8 mouse cellular contexts compared by ENCODE assay signal in the genomic region with DNA sequence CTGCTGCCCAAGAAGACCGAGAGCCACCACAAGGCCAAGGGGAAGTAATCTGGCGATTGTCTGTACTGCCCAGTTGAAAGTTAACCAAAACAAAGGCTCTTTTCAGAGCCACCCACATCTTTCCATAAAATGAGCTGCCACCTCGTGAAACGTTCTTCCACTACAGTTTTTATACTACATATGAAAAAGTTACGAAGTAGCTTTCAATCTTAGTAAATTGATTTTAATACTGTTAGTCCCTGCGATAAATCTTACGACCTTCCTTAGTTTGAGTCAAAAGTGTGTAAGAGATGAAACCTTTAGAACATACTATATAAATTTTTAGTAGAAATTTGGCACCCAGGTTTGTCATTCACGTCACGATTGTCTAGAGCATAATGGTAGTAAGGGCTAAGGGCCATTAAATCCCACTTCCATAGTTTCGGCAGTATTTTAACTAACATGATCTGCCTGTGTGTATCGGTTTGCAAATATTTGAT. TPM values are rescaled to one million over a fixed set of nuclear protein-coding genes. Genes with fewer than 3 reads are reported as not detected.
DNase-seq lines count a peak whose midpoint lies in the region; ATAC-seq and TF ChIP-seq lines count a peak whose summit lies in the region.

No protein-coding gene starts in this region.

- H3K9me3 ChIP-seq in kidney, postnatal 0 days (replicated peaks; ENCODE audit: low read length): no peaks in the 10 kb centered on the region
- no peaks in the 10 kb centered on the region for H3K9me3 ChIP-seq in hindbrain, embryonic 10.5 days

- ATAC-seq in kidney, postnatal 0 days (replicated peaks; ENCODE audit: low FRiP score, low read depth): no peak
- ATAC-seq in granulocyte monocyte progenitor cell, adult 5-6 weeks (replicated peaks; ENCODE audit: poor library complexity, severe bottlenecking): no peak

- peak overlapping the region; percentile 92 for H3K27ac ChIP-seq in kidney, postnatal 0 days
- H3K27ac ChIP-seq in bone marrow, adult 2 months (ENCODE audit: control insufficient read depth, insufficient read depth, low read depth, low read length, poor library complexity): peak overlapping the region; percentile 94
- peak overlapping the region; percentile 97 for H3K27ac ChIP-seq in hindbrain, embryonic 10.5 days

- no peak for TF ChIP-seq CTCF in kidney, postnatal 0 days (IDR thresholded peaks at IDR 0.05; ENCODE audit: low read depth)
- no peak for TF ChIP-seq CTCF in bone marrow, adult 2 months (IDR thresholded peaks at IDR 0.05; ENCODE audit: control insufficient read depth, insufficient read depth, low read length)

- peak; percentile 46 for DNase-seq in kidney, postnatal 0 days (ENCODE audit: low spot score)
- DNase-seq in kidney, postnatal 36 days: no peak
- DNase-seq in hindbrain, embryonic 10.5 days (ENCODE audit: low spot score): peak; percentile 33
- DNase-seq in mesoderm, embryonic 11.5 days (ENCODE audit: low read depth, low spot score): peak; percentile 50
- DNase-seq in urinary bladder, postnatal 4 days (ENCODE audit: low spot score in 2 of 2): no peak
- no peak for DNase-seq in adrenal gland, adult 2 months

- peak overlapping the region; percentile 26 for H3K4me3 ChIP-seq in kidney, postnatal 0 days (replicated peaks; ENCODE audit: low read depth, low read length)
- peak overlapping the region; percentile 55 for H3K4me3 ChIP-seq in bone marrow, adult 2 months (replicated peaks; ENCODE audit: control insufficient read depth, low read depth, low read length)
- peak overlapping the region; percentile 55 for H3K4me3 ChIP-seq in hindbrain, embryonic 10.5 days

- H3K9ac ChIP-seq in kidney, postnatal 0 days (ENCODE audit: low read depth, low read length): peak overlapping the region; percentile 48; the same call in 1 of the 2 replicates

- WGBS in kidney, postnatal 0 days: under 1% methylated on average over 11 of the region's 11 CpGs
- 1% methylated on average over 11 of the region's 11 CpGs for WGBS in bone marrow, adult 2 months
- WGBS in hindbrain, embryonic 10.5 days: 1% methylated on average over 11 of the region's 11 CpGs

- H3K4me2 ChIP-seq in kidney, postnatal 0 days (ENCODE audit: low read length): peak overlapping the region; percentile 52

- TF ChIP-seq POLR2A in bone marrow, adult 2 months (IDR thresholded peaks at IDR 0.05; ENCODE audit: borderline replicate concordance, control insufficient read depth, low read depth, low read length): no peak

- H3K4me1 ChIP-seq in kidney, postnatal 0 days (replicated peaks; ENCODE audit: insufficient read depth, low read length): peaks cover 11% of the 10 kb centered on the region
- peaks cover 2% of the 10 kb centered on the region; the same call in 1 of the 2 replicates for H3K4me1 ChIP-seq in bone marrow, adult 2 months (ENCODE audit: control insufficient read depth, insufficient read depth, low read length)
- H3K4me1 ChIP-seq in hindbrain, embryonic 10.5 days (replicated peaks): peaks cover 36% of the 10 kb centered on the region

- no peaks in the 10 kb centered on the region for H3K36me3 ChIP-seq in kidney, postnatal 0 days (ENCODE audit: insufficient read depth, low read length)
- H3K36me3 ChIP-seq in hindbrain, embryonic 10.5 days: no peaks in the 10 kb centered on the region

- H3K27me3 ChIP-seq in kidney, postnatal 0 days (ENCODE audit: insufficient read depth, low read length): no peaks in the 10 kb centered on the region
- no peaks in the 10 kb centered on the region for H3K27me3 ChIP-seq in hindbrain, embryonic 10.5 days (ENCODE audit: insufficient read depth, poor library complexity, severe bottlenecking)

RNA-seq across cellular contexts. Expression of gene Hist1h3b, which starts 0.6 kb away (rescaled TPM):
- polyA plus RNA-seq in kidney, postnatal 0 days (2015; fragmentation: Nextera tagmentation; extraction: Ambion mirVana): 5.9 and 8.7 TPM in 2 replicates
- polyA plus RNA-seq in bone marrow, adult 2 months (2011; ENCODE audit: insufficient read depth, insufficient read length, low replicate concordance, missing spikeins): 19.6 TPM in 1 of 2 replicates, not detected in the other
- polyA plus RNA-seq in hindbrain, embryonic 10.5 days (2016; fragmentation: Nextera tagmentation; extraction: Ambion mirVana): 5.5 and 8.8 TPM in 2 replicates
- 92.5 and 158 TPM in 2 replicates for total RNA-seq in granulocyte monocyte progenitor cell, adult 5-6 weeks (2014; fragmentation: Nextera tagmentation)
- 628 and 657 TPM in 2 replicates for total RNA-seq in granulocyte monocyte progenitor cell, adult 5-6 weeks (2017)
- 10 to 100 TPM; 25.0 to 32.1 TPM for total RNA-seq in adrenal gland, adult 2 months (2021)
- 2.5 and 3.2 TPM in 2 replicates for polyA plus RNA-seq in adrenal gland, adult 2 months (2012; rRNA removed)

RNA-seq across cellular contexts. Expression of gene Hist1h2ab, which starts 0.6 kb away (rescaled TPM):
- 21.7 and 26.6 TPM in 2 replicates for polyA plus RNA-seq in kidney, postnatal 0 days (2015; fragmentation: Nextera tagmentation; extraction: Ambion mirVana)
- 30.3 and 31.4 TPM in 2 replicates for polyA plus RNA-seq in bone marrow, adult 2 months (2011; ENCODE audit: insufficient read depth, insufficient read length, low replicate concordance, missing spikeins)
- 45.2 and 49.3 TPM in 2 replicates for polyA plus RNA-seq in hindbrain, embryonic 10.5 days (2016; fragmentation: Nextera tagmentation; extraction: Ambion mirVana)
- total RNA-seq in granulocyte monocyte progenitor cell, adult 5-6 weeks (2014; fragmentation: Nextera tagmentation): 9.2 and 31.4 TPM in 2 replicates
- total RNA-seq in granulocyte monocyte progenitor cell, adult 5-6 weeks (2017): 1,996 and 2,074 TPM in 2 replicates
- 10 to 100 TPM; 25.7 to 26.0 TPM for total RNA-seq in adrenal gland, adult 2 months (2021)
- 1.6 and 4.1 TPM in 2 replicates for polyA plus RNA-seq in adrenal gland, adult 2 months (2012; rRNA removed)

RNA-seq across cellular contexts. Expression of gene Hist1h2bb, which starts 5.0 kb away (rescaled TPM):
- polyA plus RNA-seq in kidney, postnatal 0 days (2015; fragmentation: Nextera tagmentation; extraction: Ambion mirVana): 2.1 and 2.2 TPM in 2 replicates
- 65.7 and 136 TPM in 2 replicates for polyA plus RNA-seq in bone marrow, adult 2 months (2011; ENCODE audit: insufficient read depth, insufficient read length, low replicate concordance, missing spikeins)
- 1.8 and 2.4 TPM in 2 replicates for polyA plus RNA-seq in hindbrain, embryonic 10.5 days (2016; fragmentation: Nextera tagmentation; extraction: Ambion mirVana)
- total RNA-seq in granulocyte monocyte progenitor cell, adult 5-6 weeks (2014; fragmentation: Nextera tagmentation): 155 and 176 TPM in 2 replicates
- total RNA-seq in granulocyte monocyte progenitor cell, adult 5-6 weeks (2017): 3,446 and 3,529 TPM in 2 replicates
- 10 to 100 TPM; 17.1 TPM for total RNA-seq in adrenal gland, adult 2 months (2021)
- polyA plus RNA-seq in adrenal gland, adult 2 months (2012; rRNA removed): 4.2 and 5.6 TPM in 2 replicates

RNA-seq across cellular contexts. Expression of gene Hist1h4b, which starts 5.3 kb away (rescaled TPM):
- polyA plus RNA-seq in kidney, postnatal 0 days (2015; fragmentation: Nextera tagmentation; extraction: Ambion mirVana): 4.4 and 5.6 TPM in 2 replicates
- 275 and 281 TPM in 2 replicates for polyA plus RNA-seq in bone marrow, adult 2 months (2011; ENCODE audit: insufficient read depth, insufficient read length, low replicate concordance, missing spikeins)
- 4.9 and 5.4 TPM in 2 replicates for polyA plus RNA-seq in hindbrain, embryonic 10.5 days (2016; fragmentation: Nextera tagmentation; extraction: Ambion mirVana)
- total RNA-seq in granulocyte monocyte progenitor cell, adult 5-6 weeks (2014; fragmentation: Nextera tagmentation): 70.4 and 87.8 TPM in 2 replicates
- 487 and 745 TPM in 2 replicates for total RNA-seq in granulocyte monocyte progenitor cell, adult 5-6 weeks (2017)
- total RNA-seq in adrenal gland, adult 2 months (2021): 10 to 100 TPM; 64.3 to 65.2 TPM
- polyA plus RNA-seq in adrenal gland, adult 2 months (2012; rRNA removed): 2.4 and 3.9 TPM in 2 replicates

RNA-seq across cellular contexts. Expression of gene Hist1h3c, which starts 6.1 kb away (rescaled TPM):
- 6.0 and 7.0 TPM in 2 replicates for polyA plus RNA-seq in kidney, postnatal 0 days (2015; fragmentation: Nextera tagmentation; extraction: Ambion mirVana)
- polyA plus RNA-seq in bone marrow, adult 2 months (2011; ENCODE audit: insufficient read depth, insufficient read length, low replicate concordance, missing spikeins): 42.2 and 62.6 TPM in 2 replicates
- polyA plus RNA-seq in hindbrain, embryonic 10.5 days (2016; fragmentation: Nextera tagmentation; extraction: Ambion mirVana): 6.9 and 8.6 TPM in 2 replicates
- total RNA-seq in granulocyte monocyte progenitor cell, adult 5-6 weeks (2014; fragmentation: Nextera tagmentation): 24.5 and 38.0 TPM in 2 replicates
- total RNA-seq in granulocyte monocyte progenitor cell, adult 5-6 weeks (2017): 507 and 886 TPM in 2 replicates
- 10 to 100 TPM in 1 of 2 experiments, 1 to 10 TPM in 1; 4.6 to 14.7 TPM for total RNA-seq in adrenal gland, adult 2 months (2021)
- polyA plus RNA-seq in adrenal gland, adult 2 months (2012; rRNA removed): 4.9 and 6.7 TPM in 2 replicates

Comparison
In these comparisons a context has a peak if more than half of its experiments do, and no peak if none do; other contexts are left out.
1. DNase-seq: peak in kidney, postnatal 0 days (single experiment), hindbrain, embryonic 10.5 days (single experiment) and mesoderm, embryonic 11.5 days (single experiment); none in kidney, postnatal 36 days (0 of 2), urinary bladder, postnatal 4 days (0 of 2) and adrenal gland, adult 2 months (single experiment).
2. RNA of gene Hist1h2bb, which starts 5.0 kb away (polyA plus RNA-seq): 65.7 to 136 TPM in bone marrow, adult 2 months; 4.2 to 5.6 TPM in adrenal gland, adult 2 months, 2.1 to 2.2 TPM in kidney, postnatal 0 days and 1.8 to 2.4 TPM in hindbrain, embryonic 10.5 days; every median in the first group is over 10 times any median in the second.
3. Peak in every context shown above with its lines, with median percentiles within 50 percentile points of each other: H3K27ac ChIP-seq and H3K4me3 ChIP-seq.